Mouse (Mus musculus) hindbrain, embryonic 15.5 days (tissue): ENCODE results near the gene Nr3c2. TPM values are rescaled to one million over a fixed set of nuclear protein-coding genes. Genes with fewer than 3 reads are reported as not detected.

Source experiments
- ATAC-seq: fragments of 200-750 bp; cut with Nextera tagmentation; 2 replicates; pipeline ENCODE4 v1.8.0; 2017; ENCODE audit warnings: low read depth, moderate number of reproducible peaks, moderate TSS enrichment; ENCODE audit not compliant: low FRiP score
- H3K27ac ChIP-seq: fragments of 300-500 bp; sonication (generic); replicated peaks from 2 replicates; pipeline ENCODE4 v1.5.1; 2015; ENCODE audit warnings: mild to moderate bottlenecking, inconsistent platforms
- H3K27me3 ChIP-seq: fragments of 300-500 bp; sonication (generic); 2 replicates; pipeline ENCODE4 v1.6.1; 2015; ENCODE audit warnings: control low read depth, inconsistent platforms
- H3K36me3 ChIP-seq: fragments of 300-500 bp; sonication (generic); 2 replicates; pipeline ENCODE4 v1.6.1; 2015; ENCODE audit warnings: control low read depth, inconsistent platforms
- H3K4me1 ChIP-seq: fragments of 300-500 bp; sonication (generic); replicated peaks from 2 replicates; pipeline ENCODE4 v1.6.1; 2015; ENCODE audit warnings: control low read depth, inconsistent platforms
- H3K4me2 ChIP-seq: fragments of 300-500 bp; sonication (generic); 2 replicates; pipeline ENCODE4 v1.6.1; 2015; ENCODE audit warnings: moderate library complexity, mild to moderate bottlenecking, inconsistent platforms
- H3K4me3 ChIP-seq: fragments of 300-500 bp; sonication (generic); 2 replicates; pipeline ENCODE4 v1.5.1; 2015; ENCODE audit warnings: mild to moderate bottlenecking, inconsistent platforms
- H3K9ac ChIP-seq: fragments of 300-500 bp; sonication (generic); 2 replicates; pipeline ENCODE4 v1.6.1; 2015; ENCODE audit warnings: inconsistent platforms
- H3K9me3 ChIP-seq: fragments of 300-500 bp; sonication (generic); 2 replicates; pipeline ENCODE4 v1.6.1; 2016; ENCODE audit warnings: control low read depth, inconsistent platforms
- WGBS: fragments of 180-500 bp; shearing (Covaris S2); methylation state at CpG from one replicate; pipeline ENCODE4 v1.1.7; 2015; 5-methylcytosine and 5-hydroxymethylcytosine counted together
- polyA plus RNA-seq: library from polyadenylated mRNA; unstranded; fragments of >200 nt; fragmentation: Nextera tagmentation; extraction: Ambion mirVana; gene quantifications from 2 replicates; pipeline ENCODE4 v1.2.1, GENCODE M21; 2015

Nr3c2 gene
- polyA plus RNA-seq, 1 experiment from 2014 or later = 6.3 TPM

- H3K9ac ChIP-seq = no peak overlapping the region
Observed at GRCm38 (mm10) chr8:77189318-77189717, 290.1 kb downstream of the Nr3c2 start.

GRCm38 (mm10) chr8:77190393-77190792 lies 291.2 kb downstream of the Nr3c2 start:
- ATAC-seq = no peak
- WGBS = 87% methylated on average over 3 of the region's 3 CpGs
- H3K4me3 ChIP-seq = no peak overlapping the region

More at GRCm38 (mm10) chr8:77189318-77189717, 290.1 kb downstream of the Nr3c2 start:
- Histone ChIP-seq H3K4me3 (no peak overlapping the region), H3K4me2 (no peak overlapping the region), H3K4me1 (0 out of 2 replicates have a peak, but pooled peaks cover 12% of the 10 kb centered on the region), H3K9me3 (no peaks in the 10 kb centered on the region), H3K27ac (no peak overlapping the region), H3K36me3 (no peaks in the 10 kb centered on the region), H3K27me3 (no peaks in the 10 kb centered on the region)
- ATAC-seq = no peak
- 69% methylated on average over 9 of the region's 9 CpGs for WGBS

GRCm38 (mm10) chr8:77209297-77209696 lies 310.1 kb downstream of the Nr3c2 start:
- Histone ChIP-seq H3K27me3 (no peaks in the 10 kb centered on the region), H3K9me3 (no peaks in the 10 kb centered on the region), H3K9ac (no peak overlapping the region), H3K36me3 (no peaks in the 10 kb centered on the region), H3K4me3 (no peak overlapping the region), H3K27ac (no peak overlapping the region), H3K4me1 (no peaks in the 10 kb centered on the region), H3K4me2 (no peak overlapping the region)
- 92% methylated on average over 3 of the region's 3 CpGs for WGBS
- ATAC-seq = no peak

More at GRCm38 (mm10) chr8:77190393-77190792, 291.2 kb downstream of the Nr3c2 start:
- Histone ChIP-seq H3K36me3 (no peaks in the 10 kb centered on the region), H3K9ac (no peak overlapping the region), H3K4me1 (0 out of 2 replicates have a peak, but pooled peaks cover 12% of the 10 kb centered on the region), H3K27me3 (no peaks in the 10 kb centered on the region), H3K9me3 (no peaks in the 10 kb centered on the region), H3K27ac (no peak overlapping the region), H3K4me2 (no peak overlapping the region)

- H3K9me3 ChIP-seq = no peaks in the 10 kb centered on the region
- no peaks in the 10 kb centered on the region for H3K36me3 ChIP-seq
- 86% methylated on average over 3 of the region's 3 CpGs for WGBS
- 0 out of 2 replicates have a peak, but pooled peaks cover 4% of the 10 kb centered on the region for H3K4me1 ChIP-seq
- no peak overlapping the region for H3K4me3 ChIP-seq
- H3K4me2 ChIP-seq = no peak overlapping the region
- no peaks in the 10 kb centered on the region for H3K27me3 ChIP-seq
- H3K27ac ChIP-seq = no peak overlapping the region
- H3K9ac ChIP-seq = no peak overlapping the region
- no peak for ATAC-seq
Observed at GRCm38 (mm10) chr8:77213893-77214464, 314.7 kb downstream of the Nr3c2 start.

- Histone ChIP-seq H3K9me3 (no peaks in the 10 kb centered on the region), H3K27me3 (no peaks in the 10 kb centered on the region), H3K4me1 (0 out of 2 replicates have a peak, but pooled peaks cover 4% of the 10 kb centered on the region), H3K4me2 (no peak overlapping the region), H3K9ac (no peak overlapping the region), H3K27ac (no peak overlapping the region), H3K36me3 (no peaks in the 10 kb centered on the region), H3K4me3 (no peak overlapping the region)
- 66% methylated on average over 8 of the region's 8 CpGs for WGBS
- ATAC-seq = 0 out of 2 replicates have a peak, but pooled peaks have one; percentile 38
Observed at GRCm38 (mm10) chr8:77214665-77215064, 315.4 kb downstream of the Nr3c2 start.

GRCm38 (mm10) chr8:77215191-77215590 lies 315.9 kb downstream of the Nr3c2 start:
- WGBS = 71% methylated on average over 6 of the region's 6 CpGs
- Histone ChIP-seq H3K9me3 (no peaks in the 10 kb centered on the region), H3K27ac (no peak overlapping the region), H3K27me3 (no peaks in the 10 kb centered on the region), H3K4me2 (no peak overlapping the region), H3K4me1 (0 out of 2 replicates have a peak, but pooled peaks cover 4% of the 10 kb centered on the region), H3K36me3 (no peaks in the 10 kb centered on the region), H3K4me3 (no peak overlapping the region), H3K9ac (no peak overlapping the region)
- no peak for ATAC-seq

GRCm38 (mm10) chr8:77223123-77223522 lies 323.9 kb downstream of the Nr3c2 start:
- no peaks in the 10 kb centered on the region for H3K9me3 ChIP-seq
- H3K4me3 ChIP-seq = no peak overlapping the region
- H3K36me3 ChIP-seq = no peaks in the 10 kb centered on the region
- no peak overlapping the region for H3K9ac ChIP-seq
- no peak overlapping the region for H3K4me2 ChIP-seq
- no peaks in the 10 kb centered on the region for H3K4me1 ChIP-seq
- no peak overlapping the region for H3K27ac ChIP-seq
- H3K27me3 ChIP-seq = no peaks in the 10 kb centered on the region
- ATAC-seq = no peak
- WGBS = 75% methylated on average over 4 of the region's 4 CpGs

- H3K4me3 ChIP-seq = no peak overlapping the region
- H3K36me3 ChIP-seq = no peaks in the 10 kb centered on the region
- H3K4me2 ChIP-seq = no peak overlapping the region
- H3K27ac ChIP-seq = no peak overlapping the region
- H3K9ac ChIP-seq = no peak overlapping the region
- no peaks in the 10 kb centered on the region for H3K4me1 ChIP-seq
- ATAC-seq = peak; percentile 30; the same call in 1 of the 2 replicates
- WGBS = 86% methylated on average over 5 of the region's 5 CpGs
- no peaks in the 10 kb centered on the region for H3K27me3 ChIP-seq
- H3K9me3 ChIP-seq = no peaks in the 10 kb centered on the region
Observed at GRCm38 (mm10) chr8:77227742-77228141, 328.5 kb downstream of the Nr3c2 start.

- no peaks in the 10 kb centered on the region for H3K4me1 ChIP-seq
- WGBS = 80% methylated on average over 7 of the region's 7 CpGs
- ATAC-seq = no peak
- H3K9me3 ChIP-seq = no peaks in the 10 kb centered on the region
- no peak overlapping the region for H3K27ac ChIP-seq
- H3K36me3 ChIP-seq = no peaks in the 10 kb centered on the region
- H3K27me3 ChIP-seq = no peaks in the 10 kb centered on the region
- no peak overlapping the region for H3K4me2 ChIP-seq
- H3K4me3 ChIP-seq = no peak overlapping the region
- H3K9ac ChIP-seq = no peak overlapping the region
Observed at GRCm38 (mm10) chr8:77228688-77229087, 329.4 kb downstream of the Nr3c2 start.

- no peak for ATAC-seq
- Histone ChIP-seq H3K9ac (no peak overlapping the region), H3K36me3 (no peaks in the 10 kb centered on the region), H3K4me3 (no peak overlapping the region), H3K9me3 (no peaks in the 10 kb centered on the region), H3K27ac (no peak overlapping the region), H3K4me2 (no peak overlapping the region), H3K4me1 (no peaks in the 10 kb centered on the region), H3K27me3 (no peaks in the 10 kb centered on the region)
- 94% methylated on average over 1 of the region's 1 CpGs for WGBS
Observed at GRCm38 (mm10) chr8:77231211-77231610, 332.0 kb downstream of the Nr3c2 start.

GRCm38 (mm10) chr8:77231834-77232233 lies 332.6 kb downstream of the Nr3c2 start:
- H3K27ac ChIP-seq = no peak overlapping the region
- H3K9ac ChIP-seq = no peak overlapping the region
- no peak overlapping the region for H3K4me2 ChIP-seq
- no peaks in the 10 kb centered on the region for H3K36me3 ChIP-seq
- H3K4me3 ChIP-seq = no peak overlapping the region
- no peak for ATAC-seq
- no peaks in the 10 kb centered on the region for H3K9me3 ChIP-seq
- WGBS = 63% methylated on average over 6 of the region's 6 CpGs
- H3K27me3 ChIP-seq = no peaks in the 10 kb centered on the region
- no peaks in the 10 kb centered on the region for H3K4me1 ChIP-seq

- Histone ChIP-seq H3K27me3 (no peaks in the 10 kb centered on the region), H3K36me3 (no peaks in the 10 kb centered on the region), H3K4me1 (no peaks in the 10 kb centered on the region), H3K4me2 (no peak overlapping the region), H3K4me3 (no peak overlapping the region), H3K9ac (no peak overlapping the region), H3K9me3 (no peaks in the 10 kb centered on the region), H3K27ac (no peak overlapping the region)
- 94% methylated on average over 3 of the region's 3 CpGs for WGBS
- no peak for ATAC-seq
Observed at GRCm38 (mm10) chr8:77232411-77232810, 333.2 kb downstream of the Nr3c2 start.

GRCm38 (mm10) chr8:77236701-77237100 lies 337.5 kb downstream of the Nr3c2 start:
- Histone ChIP-seq H3K4me3 (no peak overlapping the region), H3K9me3 (no peaks in the 10 kb centered on the region), H3K4me1 (no peaks in the 10 kb centered on the region), H3K4me2 (no peak overlapping the region), H3K27ac (no peak overlapping the region), H3K27me3 (no peaks in the 10 kb centered on the region), H3K36me3 (no peaks in the 10 kb centered on the region), H3K9ac (no peak overlapping the region)
- ATAC-seq = no peak
- 68% methylated on average over 1 of the region's 1 CpGs for WGBS
